Mouse (Mus musculus) testis, adult 2 months (tissue): Measurements from ENCODE around the gene Hsp90ab1.

ENCODE experiments used
- CTCF ChIP-seq: fragments of 200-500 bp; IDR thresholded peaks from 2 replicates; pipeline ENCODE4 v1.5.1; 2012; ENCODE audit warnings: low read depth, mild to moderate bottlenecking, inconsistent platforms, low read length, moderate library complexity; ENCODE audit not compliant: control insufficient read depth, insufficient read depth, insufficient replicate concordance
- POLR2A ChIP-seq: fragments of 200-500 bp; IDR thresholded peaks from 2 replicates; pipeline ENCODE4 v1.6.1; 2012; ENCODE audit warnings: low read depth, mild to moderate bottlenecking, inconsistent platforms, low read length, moderate library complexity; ENCODE audit not compliant: control insufficient read depth

DNA sequence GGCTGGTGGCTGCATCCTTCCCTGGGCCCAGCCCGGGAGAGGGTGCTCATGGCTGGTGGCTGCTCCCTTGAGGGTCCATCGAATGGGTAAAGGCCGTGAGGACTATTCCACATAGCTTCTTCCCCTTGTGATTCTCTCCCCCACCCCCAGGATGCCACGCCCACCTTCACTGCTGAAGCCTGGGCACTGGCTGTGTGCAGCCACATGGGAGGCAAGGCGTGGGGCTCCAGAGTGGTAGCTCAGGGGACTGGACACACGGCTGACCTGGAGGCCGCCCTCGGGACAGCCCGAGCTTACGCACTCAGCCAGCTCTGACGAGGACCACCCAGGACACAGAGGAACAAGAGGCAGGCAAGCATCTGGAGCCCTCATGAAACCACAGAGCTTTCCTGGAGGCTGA, 52.9 kb downstream of the Hsp90ab1 start:
- TF ChIP-seq CTCF (no peak), POLR2A (no peak)
